Mouse (Mus musculus): ENCODE measurements around the gene Rpl9-ps6.
"Not testable (repeated sequence)": the region's sequence is repeated elsewhere in the genome, so short reads cannot be mapped to it uniquely, and the experiment has no call there.

Rpl9-ps6 gene

GRCm38 (mm10) chr19:32487595-32488255 is 21.3 kb upstream of the Rpl9-ps6 start:
- ChIA-PET POLR2A (interaction anchor here in 2 of 4 experiments (0.6 to 1.2 kb wide), 2 partner anchors 34 to 225 kb away, joined by 3 to 4 read pairs; no protein-coding TSS in a partner anchor), CTCF (interaction anchor here in 1 of 4 experiments (1.6 kb wide), 1 partner anchor 25 kb away, joined by 3 read pairs; no protein-coding TSS in a partner anchor)

- CTCF ChIA-PET = interaction anchor here in 3 of 4 experiments (0.6 to 1.6 kb wide), 5 partner anchors 10 to 1143 kb away, joined by 3 to 4 read pairs (median 3); no protein-coding TSS in a partner anchor
- POLR2A ChIA-PET = interaction anchor here in 3 of 4 experiments (0.6 to 1.9 kb wide), 8 partner anchors 8 to 388 kb away, joined by 3 to 8 read pairs (median 4); partner anchors contain the start of genes Pten (in 1 of the 3) and Sgms1 (in 1 of the 3)
Measured at GRCm38 (mm10) chr19:32486106-32486724, 19.8 kb upstream of the Rpl9-ps6 start.

GRCm38 (mm10) chr19:32485681-32486105 is 19.3 kb upstream of the Rpl9-ps6 start, which contains the start of gene Minpp1:
Minpp1 (plus strand) TSS chr19:32485769.
- ChIA-PET CTCF (interaction anchor here in 3 of 4 experiments (0.6 to 1.1 kb wide), 4 partner anchors 10 to 643 kb away, joined by 3 to 4 read pairs (median 3); no protein-coding TSS in a partner anchor), POLR2A (interaction anchor here (0.6 to 1.9 kb wide), 11 partner anchors 8 to 313 kb away, joined by 3 to 8 read pairs (median 4); partner anchors contain the start of genes Pten (in 1 of the 4) and Sgms1 (in 1 of the 4))

GRCm38 (mm10) chr19:32484941-32485660 is 18.7 kb upstream of the Rpl9-ps6 start:
- ChIA-PET CTCF (interaction anchor here in 2 of 4 experiments (0.6 to 1.1 kb wide), 4 partner anchors 9 to 315 kb away, joined by 3 to 4 read pairs (median 3); no protein-coding TSS in a partner anchor), POLR2A (interaction anchor here (0.6 to 1.9 kb wide), 15 partner anchors 9 to 651 kb away, joined by 3 to 11 read pairs (median 4); partner anchors contain the start of genes Pten (in 1 of the 4) and Sgms1 (in 1 of the 4))

DNA sequence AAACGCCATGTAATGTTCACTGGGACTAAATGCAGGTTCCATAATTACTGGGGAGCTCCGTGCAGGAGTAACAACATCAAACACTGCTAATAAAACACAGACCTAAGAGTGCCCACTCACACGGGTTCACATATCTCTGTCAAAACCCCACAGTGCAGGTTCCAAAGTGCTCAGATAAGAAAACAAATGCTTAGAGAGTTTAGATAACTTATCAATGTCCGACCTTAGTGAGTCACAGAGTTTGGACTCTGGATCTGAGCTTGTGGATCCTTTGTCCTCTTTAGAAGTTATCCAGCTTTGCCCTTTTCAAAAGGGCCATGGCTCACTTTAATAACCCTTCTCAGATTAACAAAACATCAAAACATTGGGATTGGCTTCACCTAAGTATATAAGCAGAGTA is 15.1 kb upstream of the Rpl9-ps6 start:
- ChIA-PET CTCF (no interaction called here), POLR2A (interaction anchor here in 1 of 4 experiments (0.5 kb wide), 1 partner anchor 742 kb away, joined by 3 read pairs; no protein-coding TSS in a partner anchor)

- ChIA-PET POLR2A (interaction anchor here in 1 of 4 experiments (0.5 to 0.6 kb wide), 2 partner anchors 9 to 742 kb away, joined by 3 to 5 read pairs; no protein-coding TSS in a partner anchor), CTCF (no interaction called here)
Measured at GRCm38 (mm10) chr19:32480791-32481442, 14.5 kb upstream of the Rpl9-ps6 start.

GRCm38 (mm10) chr19:32480255-32480654 is 13.9 kb upstream of the Rpl9-ps6 start:
- ChIA-PET CTCF (interaction anchor here in 1 of 4 experiments (0.6 kb wide), 1 partner anchor 31 kb away, joined by 3 read pairs; no protein-coding TSS in a partner anchor), POLR2A (interaction anchor here in 1 of 4 experiments (0.6 kb wide), 1 partner anchor 10 kb away, joined by 5 read pairs; no protein-coding TSS in a partner anchor)

DNA sequence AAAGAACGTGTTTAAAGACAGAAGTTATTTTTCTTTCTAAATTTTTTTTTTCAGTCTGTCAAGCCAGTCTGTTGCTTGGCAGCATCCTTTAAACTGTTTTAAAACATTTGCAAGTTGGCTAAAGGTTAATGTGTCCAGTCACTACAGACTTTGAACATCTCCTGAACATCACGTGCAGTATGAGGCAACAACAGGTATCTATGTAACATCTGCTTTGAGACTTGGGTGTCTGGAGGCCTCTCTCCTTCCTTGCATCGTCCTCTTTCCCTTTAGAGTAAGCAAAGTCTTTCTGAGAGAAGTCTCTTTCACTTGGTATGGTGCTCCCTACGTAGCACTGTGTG is 10.3 kb upstream of the Rpl9-ps6 start:
- ChIA-PET POLR2A (no interaction called here), CTCF (no interaction called here)

- POLR2A ChIA-PET = interaction anchor here in 1 of 4 experiments (1.4 kb wide), 1 partner anchor 9 kb away, joined by 4 read pairs; the partner anchor contains the start of gene Minpp1
- CTCF ChIA-PET = interaction anchor here in 1 of 4 experiments (1.0 kb wide), 1 partner anchor 9 kb away, joined by 4 read pairs; the partner anchor contains the start of gene Minpp1
Measured at GRCm38 (mm10) chr19:32476016-32476711, 9.8 kb upstream of the Rpl9-ps6 start.

GRCm38 (mm10) chr19:32470570-32471263 is 4.3 kb upstream of the Rpl9-ps6 start:
- POLR2A ChIA-PET = no interaction called here
- CTCF ChIA-PET = interaction anchor here in 2 of 4 experiments (1.0 kb wide), 2 partner anchors 14 to 15 kb away, joined by 3 read pairs; no protein-coding TSS in a partner anchor

- CTCF ChIA-PET = interaction anchor here in 3 of 4 experiments (0.6 to 1.0 kb wide), 5 partner anchors 14 to 1793 kb away, joined by 3 to 4 read pairs (median 3); no protein-coding TSS in a partner anchor
- POLR2A ChIA-PET = no interaction called here
Measured at GRCm38 (mm10) chr19:32470059-32470497, 3.7 kb upstream of the Rpl9-ps6 start.

DNA sequence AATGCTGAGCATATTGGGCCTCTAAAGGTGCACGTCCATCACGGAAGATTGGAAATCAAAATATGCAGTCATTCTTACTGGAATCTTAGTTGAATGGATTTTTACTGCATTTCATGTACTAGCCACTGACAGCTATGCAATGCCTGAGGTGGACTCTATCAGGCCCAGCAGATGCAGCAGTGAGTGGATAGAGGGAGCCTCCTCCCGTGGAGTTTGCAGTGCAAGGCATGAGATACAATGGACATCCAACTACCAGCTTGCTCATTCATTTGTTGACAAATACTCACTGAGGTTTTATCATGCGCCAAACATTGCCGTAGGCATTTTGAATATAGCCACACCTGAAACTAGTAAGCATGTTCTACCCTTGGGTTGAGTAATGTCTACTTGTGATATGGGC is 947 bp upstream of the Rpl9-ps6 start:
- CTCF ChIA-PET = interaction anchor here in 1 of 4 experiments (0.6 kb wide), 1 partner anchor 370 kb away, joined by 3 read pairs; no protein-coding TSS in a partner anchor
- POLR2A ChIA-PET = no interaction called here

DNA sequence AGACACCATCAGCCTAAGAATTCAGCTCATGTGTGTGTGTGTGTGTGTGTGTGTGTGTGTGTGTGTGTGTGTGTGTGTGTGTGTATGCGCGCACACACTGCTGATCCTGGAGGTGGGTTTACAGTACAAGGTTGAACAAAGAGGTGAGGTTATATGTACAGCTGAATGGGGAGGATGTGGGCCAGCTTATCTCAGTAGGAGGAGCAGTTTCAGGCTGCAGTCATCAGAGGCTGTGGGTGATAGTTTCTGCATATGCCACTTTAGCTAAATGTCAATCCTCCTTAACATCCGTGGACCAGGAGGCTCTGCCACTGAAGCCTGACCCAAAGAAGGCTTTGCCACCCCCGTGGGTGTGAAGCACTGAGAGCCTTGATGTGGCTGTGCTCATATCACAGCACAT is 1.1 kb downstream of the Rpl9-ps6 start:
- ChIA-PET CTCF (no interaction called here), POLR2A (interaction anchor here in 1 of 4 experiments (0.8 kb wide), 1 partner anchor 13 kb away, joined by 3 read pairs; no protein-coding TSS in a partner anchor)

DNA sequence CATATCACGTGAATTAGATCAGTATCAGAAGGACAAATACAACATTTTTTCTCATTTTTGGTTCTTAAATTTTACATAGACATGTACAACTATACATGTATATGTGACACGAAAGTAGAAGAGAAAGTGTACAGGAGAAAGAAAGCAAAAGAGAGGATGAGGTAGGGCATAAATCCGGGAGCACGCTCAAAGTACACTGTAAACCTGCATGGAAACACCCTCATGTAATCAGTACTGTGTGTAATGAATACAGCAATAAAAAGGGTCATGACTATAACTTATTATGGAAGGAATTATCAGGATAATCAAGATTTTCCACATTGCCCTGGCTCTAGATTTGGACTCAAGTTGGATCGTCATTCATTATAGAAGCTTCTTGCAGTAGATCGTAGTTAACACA is 3.3 kb downstream of the Rpl9-ps6 start:
- POLR2A ChIA-PET = no interaction called here
- CTCF ChIA-PET = no interaction called here

DNA sequence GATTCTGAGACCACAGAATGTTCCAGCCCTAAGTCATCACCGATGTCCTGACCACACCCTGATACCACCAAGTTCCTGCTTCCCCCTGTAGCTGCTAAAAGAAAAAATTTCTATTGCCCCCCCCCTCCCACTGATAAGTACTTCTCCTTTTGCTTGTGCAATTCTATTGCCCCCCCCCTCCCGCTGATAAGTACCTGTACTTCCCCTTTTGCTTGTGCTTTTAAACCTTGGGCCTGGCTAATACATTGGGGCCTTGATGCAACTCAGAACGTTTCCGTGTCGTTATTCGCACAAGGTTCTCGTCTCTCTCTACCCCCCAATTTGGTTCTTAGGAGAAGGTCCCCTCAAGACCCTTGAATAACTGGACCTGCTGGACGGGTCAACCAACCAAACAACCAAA is 8.7 kb downstream of the Rpl9-ps6 start:
- CTCF ChIA-PET, POLR2A ChIA-PET: not testable (repeated sequence)

DNA sequence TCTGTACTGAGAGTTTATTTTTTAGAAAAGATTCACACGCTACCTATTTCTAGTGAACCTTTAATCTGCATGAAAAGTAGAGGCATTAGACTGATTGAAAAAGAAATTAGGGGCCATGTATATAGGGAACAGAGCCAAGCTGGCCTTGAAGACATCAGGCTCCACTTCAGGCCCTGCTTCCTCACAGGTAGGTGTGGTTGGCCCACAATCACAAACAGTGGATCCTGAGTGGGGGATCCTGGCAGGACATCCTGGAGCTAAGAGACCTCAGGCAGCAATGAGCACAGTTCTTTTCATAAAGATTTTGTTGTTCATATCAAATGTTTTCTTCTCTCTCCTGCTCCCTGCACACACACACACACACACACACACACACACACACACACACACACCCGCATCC is 9.6 kb downstream of the Rpl9-ps6 start:
- ChIA-PET POLR2A (no interaction called here), CTCF (interaction anchor here in 1 of 4 experiments (0.8 kb wide), 1 partner anchor 13 kb away, joined by 4 read pairs; no protein-coding TSS in a partner anchor)

DNA sequence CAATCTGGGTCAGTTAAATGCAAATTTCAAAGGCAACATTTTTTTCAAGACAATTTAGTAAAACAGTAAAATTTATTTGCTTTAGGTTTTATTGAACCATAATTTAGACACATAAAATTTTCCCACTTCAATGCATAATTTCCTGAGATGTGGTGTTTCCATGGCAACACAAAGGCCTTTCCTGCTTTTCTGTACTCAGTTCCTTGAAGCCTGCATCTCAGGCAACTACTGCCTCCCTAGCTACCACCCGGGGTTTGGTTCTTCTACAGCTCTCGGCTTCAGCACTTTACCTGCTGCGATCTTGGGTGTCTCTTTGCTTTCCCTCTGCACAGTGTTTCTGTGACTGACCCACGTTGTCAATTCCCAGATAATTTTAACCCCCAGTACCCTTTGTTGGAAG is 14.1 kb downstream of the Rpl9-ps6 start:
- ChIA-PET CTCF (interaction anchor here in 1 of 4 experiments (0.9 kb wide), 1 partner anchor 9 kb away, joined by 13 read pairs; no protein-coding TSS in a partner anchor), POLR2A (interaction anchor here in 2 of 4 experiments (0.9 to 1.1 kb wide), 2 partner anchors 9 to 12 kb away, joined by 3 read pairs; no protein-coding TSS in a partner anchor)

All from embryonic stem cell, embryonic (primary cell).